Mouse (Mus musculus) activated CD4-positive, CD25-positive, alpha-beta regulatory T cell, adult 4 months (primary cell): Measurements from ENCODE around the gene Gm37419. TPM values are rescaled to one million over a fixed set of nuclear protein-coding genes. Genes with fewer than 3 reads are reported as not detected.

Experiments
- ATAC-seq: one replicate; pipeline ENCODE4 v1.8.0; 2017
- polyA plus RNA-seq, 2 experiments: library from polyadenylated mRNA; unstranded; fragments of 100-300 nt; shearing (Covaris generic); gene quantifications; one replicate each; pipeline ENCODE4 v1.2.1; 2017

The Gm37419 gene
- polyA plus RNA-seq, 2 experiments from 2014 or later = not detected

DNA sequence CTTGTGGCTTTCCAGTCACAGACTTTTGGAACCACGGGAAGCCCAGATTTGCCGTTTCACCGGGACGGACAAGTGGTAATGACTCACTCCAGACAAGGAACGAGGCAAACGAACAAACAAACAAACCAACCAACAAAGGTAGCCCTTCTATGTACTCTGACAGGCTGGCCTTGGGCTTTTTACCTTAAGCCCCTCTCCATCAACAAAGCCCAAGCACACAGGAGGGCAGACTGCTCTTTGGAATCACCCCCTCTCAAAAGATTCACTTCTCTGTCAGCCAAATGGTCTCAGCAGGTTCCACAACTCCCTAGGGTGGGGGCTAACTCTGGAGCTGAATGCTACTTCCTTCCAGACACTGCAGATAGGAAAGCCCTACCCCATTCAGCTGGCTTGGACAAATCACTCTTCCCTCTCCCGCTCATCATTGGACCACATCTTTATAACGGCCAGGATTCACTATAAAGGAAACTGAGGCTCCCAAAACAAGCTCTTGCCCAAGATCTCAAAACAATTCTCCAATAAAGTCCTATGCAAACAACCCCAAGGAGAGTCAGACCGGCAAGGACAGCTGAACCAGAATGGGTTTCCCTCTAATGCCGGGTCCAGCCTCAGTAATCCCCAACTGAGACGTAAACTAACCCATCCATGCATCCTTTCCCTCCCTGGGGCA lies 7.9 kb upstream of the Gm37419 start:
- no peak for ATAC-seq

DNA sequence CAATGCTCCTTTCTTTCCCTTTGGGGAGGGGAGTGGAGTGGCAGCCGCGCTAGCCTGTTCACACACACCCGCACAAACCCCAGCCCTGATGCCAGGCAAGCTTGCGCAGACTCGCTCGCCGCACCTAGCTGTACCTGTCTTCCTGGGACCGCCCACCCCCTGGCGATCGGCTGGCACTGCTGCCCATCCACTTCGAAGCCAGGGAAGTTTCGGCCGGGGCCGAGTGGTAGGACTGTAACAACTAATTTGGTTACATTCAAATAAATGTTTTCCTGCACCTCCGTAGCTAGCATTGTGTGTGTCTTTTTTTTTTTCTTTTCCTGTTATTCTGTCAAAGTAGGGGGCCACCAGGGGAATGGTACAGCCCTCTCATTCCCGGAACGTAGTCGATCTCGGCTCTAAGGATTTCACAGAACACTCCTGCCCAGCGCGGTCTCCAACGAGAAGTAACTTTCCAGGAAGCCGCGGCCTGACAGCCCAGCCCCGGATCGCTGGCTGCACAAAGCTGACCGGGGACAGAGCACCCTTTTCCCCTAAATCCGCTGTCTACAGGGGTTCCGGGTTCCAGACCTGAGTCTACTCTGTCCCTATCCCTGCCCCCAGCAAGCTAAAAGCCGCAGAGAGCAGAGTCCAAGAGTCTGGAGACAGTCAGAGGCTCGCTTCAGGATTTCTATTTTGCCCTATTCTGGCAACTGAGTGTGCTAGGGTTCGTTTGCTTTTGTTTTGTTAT lies 7.1 kb upstream of the Gm37419 start:
- ATAC-seq = no peak

DNA sequence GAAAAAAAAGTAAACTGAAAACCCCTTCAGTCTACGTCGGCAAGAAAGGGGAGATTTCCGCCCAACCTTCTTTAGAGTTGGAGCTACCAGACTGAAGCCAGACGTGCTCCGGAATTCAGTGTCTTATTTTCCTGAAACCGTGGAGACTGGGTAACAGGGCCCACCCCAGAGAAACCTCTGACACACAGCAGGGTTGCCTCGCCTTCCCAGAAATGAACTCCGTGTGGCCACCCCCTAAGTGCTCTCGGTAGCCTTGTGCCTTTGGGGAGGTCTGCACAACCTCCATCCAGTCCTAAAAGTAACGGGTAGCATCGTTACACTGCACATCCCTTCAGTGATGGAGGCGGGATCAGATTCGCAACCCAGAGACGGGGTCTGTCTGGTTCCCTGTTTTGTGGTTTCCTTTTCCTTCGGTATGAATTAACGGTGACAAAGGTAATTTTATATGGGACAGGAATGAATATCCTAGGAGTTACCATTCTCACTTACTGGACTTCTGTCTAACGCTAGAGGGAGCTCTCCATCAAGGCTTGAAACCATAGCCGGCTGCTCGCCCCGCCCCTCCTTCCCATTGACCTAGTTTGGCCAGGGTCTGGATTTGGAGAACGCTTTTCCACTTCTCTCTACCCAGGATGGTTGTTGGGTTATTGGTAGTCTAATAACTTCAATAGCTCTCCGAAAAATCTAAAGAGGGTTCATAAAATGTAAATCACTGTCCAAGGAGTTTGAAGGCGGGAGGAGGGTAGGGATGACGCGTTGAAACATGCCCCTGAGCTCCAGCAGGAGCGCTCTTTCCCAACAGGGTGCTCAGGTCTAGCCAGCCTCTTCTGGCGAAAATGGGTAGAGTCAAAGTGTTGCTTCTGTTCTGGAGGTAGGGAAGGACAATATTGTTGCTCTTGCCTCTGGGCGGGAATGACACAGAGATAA lies 6.1 kb upstream of the Gm37419 start:
- peak; percentile 32 for ATAC-seq

DNA sequence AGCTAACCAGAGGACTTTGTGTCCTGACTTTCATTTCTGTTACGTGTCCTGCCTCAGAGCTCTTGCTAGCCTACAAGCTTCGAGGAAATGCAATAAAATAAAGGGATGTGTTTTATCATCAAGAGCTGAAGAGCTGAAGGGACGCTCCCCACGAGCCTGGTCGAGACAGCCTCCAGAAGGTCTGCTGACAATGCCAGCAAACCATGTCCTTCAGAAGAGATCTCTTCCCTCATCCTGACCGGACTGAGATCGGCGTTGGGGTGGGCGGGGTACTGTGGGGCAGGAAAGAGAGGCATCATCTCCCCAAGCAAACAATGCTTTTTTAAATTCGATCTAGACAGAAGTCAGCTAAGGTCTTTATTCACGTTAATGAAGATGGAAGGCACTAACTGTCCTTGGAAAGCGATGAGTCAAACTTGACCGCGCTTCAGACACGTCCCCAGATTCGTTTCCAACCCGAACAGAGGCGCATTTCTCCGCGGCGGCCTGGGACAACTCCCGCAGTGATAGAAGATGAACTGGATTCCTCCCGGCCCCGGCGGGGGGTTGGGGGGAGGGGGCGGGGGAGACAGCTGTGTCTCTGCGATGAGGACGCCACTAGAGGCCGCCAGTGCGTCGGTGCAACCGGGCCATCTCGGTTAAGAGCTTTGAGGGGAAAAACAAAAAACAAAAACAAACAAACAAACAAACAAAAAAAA lies 5.2 kb upstream of the Gm37419 start:
- no peak for ATAC-seq

GRCm38 (mm10) chr16:23984183-23984582 lies 4.1 kb upstream of the Gm37419 start:
- ATAC-seq = peak; percentile 12

GRCm38 (mm10) chr16:23984760-23985466 lies 3.4 kb upstream of the Gm37419 start:
- peak; percentile 20 for ATAC-seq

DNA sequence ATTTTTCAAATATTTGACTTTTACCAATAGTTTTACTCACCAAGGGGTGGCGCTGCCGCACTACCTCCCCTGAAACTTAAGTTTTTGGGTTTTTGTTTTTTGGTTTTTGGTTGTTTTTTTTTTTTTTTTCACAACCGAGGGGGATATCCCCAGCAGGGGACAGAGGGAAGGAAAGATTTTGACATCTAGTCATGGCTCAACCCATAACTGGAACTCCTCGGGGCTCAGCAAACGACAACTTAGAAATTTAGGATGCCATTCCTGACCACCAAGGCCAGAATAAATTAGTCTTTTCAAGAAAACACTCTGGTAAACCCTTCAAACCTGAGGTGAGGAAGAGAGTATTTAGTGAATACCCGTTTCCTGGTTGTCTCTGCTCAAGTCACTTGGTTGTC lies 2.8 kb upstream of the Gm37419 start:
- peak; percentile 5 for ATAC-seq

- ATAC-seq = no peak
Observed at GRCm38 (mm10) chr16:23986176-23986575, 2.1 kb upstream of the Gm37419 start.

- no peak for ATAC-seq
Observed at GRCm38 (mm10) chr16:23986871-23987270, 1.4 kb upstream of the Gm37419 start.

GRCm38 (mm10) chr16:23987341-23988156 lies 733 bp upstream of the Gm37419 start:
- no peak for ATAC-seq

DNA sequence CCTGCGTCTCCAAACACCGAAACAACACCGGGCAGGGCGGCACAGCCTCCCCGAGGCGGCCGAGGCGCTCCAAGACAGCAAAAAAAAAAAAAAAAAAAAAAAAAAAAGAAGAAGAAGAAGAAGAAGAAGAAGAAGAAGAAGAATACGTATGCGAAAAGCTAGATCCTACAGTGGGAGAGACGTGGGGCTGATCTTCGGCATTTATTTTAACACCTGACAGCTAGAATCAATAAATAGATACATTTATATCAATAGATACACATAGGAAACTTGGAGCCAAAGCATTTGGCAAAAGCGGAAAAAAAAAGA lies 171 bp upstream of the Gm37419 start:
- no peak for ATAC-seq

GRCm38 (mm10) chr16:23989209-23990160 lies 1.2 kb downstream of the Gm37419 start:
- ATAC-seq = no peak

- no peak for ATAC-seq
Observed at GRCm38 (mm10) chr16:23990161-23990970, 2.1 kb downstream of the Gm37419 start.

DNA sequence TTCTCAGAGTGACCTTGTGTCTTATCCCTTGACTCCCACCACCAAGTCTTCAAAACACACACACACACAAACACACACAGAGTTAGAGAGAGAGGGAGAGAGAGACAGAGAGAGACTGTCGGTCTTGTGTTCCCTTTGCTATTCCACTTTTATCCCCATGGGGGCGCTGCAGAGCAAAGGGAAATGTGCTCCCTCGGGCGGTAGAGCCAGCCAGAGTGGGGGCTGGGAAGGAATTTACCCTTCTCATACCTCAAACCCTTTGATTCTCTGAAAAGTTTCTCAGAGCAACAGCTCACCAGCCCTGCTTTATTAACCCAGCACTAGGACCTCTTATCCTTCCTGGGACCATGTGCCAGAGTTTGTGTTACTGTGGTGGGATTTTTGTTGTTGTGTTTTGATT lies 2.9 kb downstream of the Gm37419 start:
- peak; percentile 10 for ATAC-seq

- no peak for ATAC-seq
Observed at GRCm38 (mm10) chr16:23991846-23992580, 3.7 kb downstream of the Gm37419 start.

DNA sequence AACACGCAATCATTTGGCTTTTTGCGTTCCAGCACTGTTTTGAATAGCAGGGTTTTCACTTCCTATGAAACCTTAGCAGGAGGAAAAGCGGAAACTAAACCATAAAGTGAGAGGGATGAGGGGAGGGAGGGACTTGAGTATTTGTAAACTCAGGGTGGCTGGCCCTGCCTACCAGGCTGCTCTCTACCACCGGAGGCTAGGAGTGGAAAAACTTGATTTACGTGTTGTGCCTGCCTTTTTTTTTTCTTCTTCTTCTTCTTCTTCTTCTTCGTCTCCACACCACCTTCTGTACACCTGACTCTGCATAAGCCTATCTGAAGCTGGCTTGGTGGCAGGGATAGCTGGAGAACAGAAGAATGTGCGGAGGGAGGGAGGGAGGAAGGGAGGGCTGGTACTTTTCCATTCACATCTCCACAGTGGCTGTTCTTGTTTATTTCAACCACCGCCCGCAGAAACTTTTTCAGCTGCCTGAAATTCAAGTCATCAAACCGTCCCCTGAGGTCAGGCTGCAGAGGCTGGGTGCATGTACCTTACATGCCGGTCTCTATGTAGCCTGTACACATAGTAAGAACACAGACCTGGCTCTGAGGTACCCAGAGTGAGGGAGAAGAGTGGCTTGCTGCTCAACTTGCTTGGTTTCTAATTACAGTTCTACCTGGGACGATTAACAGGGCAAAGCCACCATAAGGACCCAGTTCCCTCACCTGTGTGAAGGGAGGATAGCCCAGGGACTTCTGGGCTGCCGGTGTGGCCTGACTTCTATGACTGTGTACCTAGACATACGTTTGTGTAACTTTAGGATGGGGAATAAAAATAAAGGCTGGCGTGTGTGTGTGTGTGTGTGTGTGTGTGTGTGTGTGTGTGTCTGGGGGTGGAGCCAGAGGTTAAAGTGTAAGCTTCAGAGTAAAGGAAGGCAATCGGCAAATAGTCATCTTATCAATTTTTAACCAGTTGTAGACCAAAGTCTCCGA lies 5.4 kb downstream of the Gm37419 start:
- no peak for ATAC-seq

DNA sequence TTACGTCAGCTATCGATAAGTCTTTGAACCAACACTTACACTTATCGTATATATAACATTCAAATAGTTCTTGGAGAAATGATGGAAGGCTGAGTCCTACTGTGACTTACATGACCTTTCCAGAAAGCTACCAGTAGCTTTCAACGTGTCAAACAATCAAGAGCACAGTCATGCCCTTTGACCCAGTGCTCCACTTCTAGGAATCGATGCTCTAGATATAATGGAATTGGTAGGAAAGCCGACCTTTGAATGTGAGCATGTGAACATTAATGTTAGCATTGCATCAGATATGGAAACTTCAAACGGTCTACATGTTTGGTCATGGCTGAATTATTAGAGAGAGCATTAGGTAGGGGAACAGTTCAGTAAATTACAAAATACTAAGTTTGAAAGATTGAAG lies 8.1 kb downstream of the Gm37419 start:
- no peak for ATAC-seq
